Mouse (Mus musculus) fat pad, adult 2 months (tissue): ENCODE results near the gene Gm49355.

Source experiments
- DNase-seq: peaks from one replicate; pipeline ENCODE4 v3.0.0-alpha.2; 2011; ENCODE audit warnings: low read depth, low spot score; ENCODE audit errors: extremely low read depth

The Gm49355 gene

DNA sequence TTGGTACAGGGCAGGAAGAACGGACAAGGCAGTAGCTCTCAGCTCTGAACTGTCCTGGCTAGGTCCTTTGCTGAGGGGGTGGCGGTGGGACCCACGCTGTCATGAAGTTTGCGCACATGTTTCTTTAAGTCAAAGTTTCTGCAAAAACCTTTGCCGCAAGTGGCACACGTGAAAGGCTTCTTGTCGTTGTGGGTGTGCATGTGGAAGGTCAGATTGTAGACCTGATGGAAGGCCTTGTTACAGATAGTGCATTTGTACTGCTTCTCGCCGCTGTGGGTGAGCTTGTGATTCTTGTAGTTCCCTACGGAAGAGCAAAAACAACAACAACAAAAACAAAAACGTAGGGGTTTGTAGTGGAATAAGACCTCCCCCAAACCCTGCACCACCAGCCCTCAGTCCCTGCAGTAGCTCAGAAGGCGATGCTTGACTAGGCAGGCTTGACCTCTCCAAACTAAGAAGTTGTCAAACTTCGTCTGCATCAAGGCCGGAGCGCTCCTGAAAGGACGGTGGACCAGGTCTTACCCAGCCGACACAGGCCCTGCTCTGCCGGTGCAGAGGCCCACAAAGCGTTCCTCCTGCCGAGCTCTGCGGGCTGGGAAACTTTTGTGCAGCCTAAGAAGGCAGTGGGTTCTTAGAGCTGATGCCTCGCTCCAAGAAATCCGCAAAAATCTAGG, 58.8 kb downstream of the Gm49355 start:
- no peak for DNase-seq

- DNase-seq, result no peak
Observed at GRCm38 (mm10) chr14:12343451-12343941, 59.7 kb downstream of the Gm49355 start.

- no peak for DNase-seq
Observed at GRCm38 (mm10) chr14:12344061-12344745, 60.4 kb downstream of the Gm49355 start.

GRCm38 (mm10) chr14:12344746-12345240, 61.0 kb downstream of the Gm49355 start:
- no peak for DNase-seq

DNA sequence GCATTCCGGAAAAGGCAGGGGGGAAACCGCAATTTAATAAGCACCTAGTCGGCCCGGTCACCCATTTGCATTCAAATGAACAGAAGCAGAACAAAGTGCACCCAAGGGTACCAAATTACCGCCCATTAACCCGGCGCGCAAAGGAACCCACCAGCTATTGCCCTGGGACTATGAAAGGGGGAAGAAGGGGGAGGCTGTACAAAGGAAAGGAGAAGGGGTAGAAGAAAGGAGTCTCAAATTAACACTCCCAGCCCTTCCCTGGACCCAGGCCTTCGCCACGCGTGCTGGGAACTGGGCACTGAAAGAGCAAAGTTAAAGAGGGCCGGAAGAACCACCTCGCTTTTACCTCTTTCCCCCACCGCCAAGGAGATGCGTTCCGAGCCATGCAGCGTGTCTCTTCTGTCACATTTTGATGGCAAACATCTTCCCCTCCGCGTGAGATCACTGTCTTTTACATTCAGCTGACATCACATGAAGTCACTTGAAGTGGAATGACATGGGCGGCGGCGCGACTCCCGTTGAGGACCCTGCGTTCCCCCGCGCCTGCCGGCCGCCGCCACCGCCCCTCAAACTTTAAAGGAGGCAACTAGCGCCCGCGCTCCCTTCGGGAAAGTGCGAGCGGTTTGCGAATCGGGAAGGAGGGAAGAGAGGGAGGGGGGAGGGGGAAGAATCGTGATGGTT, 61.6 kb downstream of the Gm49355 start:
- no peak for DNase-seq

- DNase-seq, result no peak
Observed at GRCm38 (mm10) chr14:12346011-12346864, 62.5 kb downstream of the Gm49355 start.

GRCm38 (mm10) chr14:12346865-12347600, 63.3 kb downstream of the Gm49355 start:
- DNase-seq, result no peak

DNA sequence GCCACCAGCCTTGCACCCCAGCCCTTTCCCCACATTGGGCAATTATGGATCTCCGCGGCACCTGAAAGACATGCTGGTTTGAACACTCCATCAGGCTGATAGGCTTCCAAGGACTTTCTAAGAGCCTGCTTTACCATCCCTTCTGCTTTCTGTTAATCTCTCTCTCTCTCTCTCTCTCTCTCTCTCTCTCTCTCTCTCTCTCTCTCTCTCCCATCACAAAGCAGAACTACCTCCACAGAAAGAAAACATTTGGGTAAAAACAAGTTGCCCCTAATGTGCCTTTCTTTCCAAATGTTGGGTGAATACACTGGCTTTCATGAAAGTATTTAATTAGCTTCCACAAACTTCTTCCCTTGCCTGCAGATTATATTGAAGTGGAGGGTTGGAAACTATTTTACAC, 64.3 kb downstream of the Gm49355 start, which contains the start of gene Fezf2:
Gene Fezf2, minus strand, starts transcription at position 101 of the 400 bp plus-strand sequence.
- no peak for DNase-seq

GRCm38 (mm10) chr14:12349334-12350090, 65.7 kb downstream of the Gm49355 start:
- DNase-seq, result no peak

DNA sequence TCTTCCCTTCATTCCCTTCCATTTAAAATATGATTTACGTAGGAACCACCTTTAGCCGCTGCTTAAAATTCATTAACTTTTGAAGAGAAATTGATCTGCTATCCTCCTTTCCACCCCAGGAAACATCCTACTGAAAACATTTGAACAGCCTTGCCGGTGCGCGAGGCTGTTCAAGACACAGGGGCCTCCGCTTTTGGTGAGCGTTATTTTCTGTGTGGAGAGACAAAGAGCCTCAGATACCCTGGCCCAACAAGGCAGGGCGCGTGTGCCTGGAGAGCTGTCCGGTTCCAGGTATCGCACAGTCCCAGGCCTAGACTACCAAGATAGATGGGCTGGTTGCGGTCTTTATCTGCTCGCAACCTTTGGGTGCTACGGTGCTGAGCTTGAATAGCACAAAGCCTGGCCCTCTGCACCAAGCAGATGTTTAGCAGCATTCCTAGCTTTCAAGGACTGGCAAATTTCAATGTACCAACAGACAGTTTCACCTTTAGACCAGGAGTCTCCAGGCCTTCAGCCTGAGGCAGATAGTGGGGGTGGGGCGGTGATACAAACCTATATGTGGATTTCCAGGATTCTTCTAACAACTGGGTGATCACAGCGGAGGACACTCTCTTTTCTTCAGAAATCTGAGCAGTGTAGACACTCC, 66.6 kb downstream of the Gm49355 start:
- no peak for DNase-seq
